Mouse (Mus musculus) lung, postnatal 0 days (tissue): ENCODE data around the gene Erg. TPM values are rescaled to one million over a fixed set of nuclear protein-coding genes. Genes with fewer than 3 reads are reported as not detected.

Experiments
- ATAC-seq: fragments of 200-750 bp; cut with Nextera tagmentation; 2 replicates; pipeline ENCODE4 v1.8.0; 2017; ENCODE audit warnings: moderate library complexity
- DNase-seq: peaks from one replicate; pipeline ENCODE4 v3.0.0-alpha.2; 2016; ENCODE audit warnings: low spot score
- H3K27ac ChIP-seq: fragments of 300-500 bp; sonication (generic); 2 replicates; pipeline ENCODE4 v1.5.1; 2014; ENCODE audit warnings: antibody characterized with exemption, mild to moderate bottlenecking, low read length, mixed read lengths
- H3K27me3 ChIP-seq: fragments of 300-500 bp; sonication (generic); replicated peaks from 2 replicates; pipeline ENCODE4 v1.6.1; 2014; ENCODE audit warnings: low read length, mixed read lengths; ENCODE audit not compliant: insufficient read depth
- H3K36me3 ChIP-seq: fragments of 300-500 bp; sonication (generic); 2 replicates; pipeline ENCODE4 v1.6.1; 2014; ENCODE audit warnings: low read length, mixed read lengths; ENCODE audit not compliant: insufficient read depth
- H3K4me1 ChIP-seq: fragments of 300-500 bp; sonication (generic); 2 replicates; pipeline ENCODE4 v1.6.1; 2014; ENCODE audit warnings: antibody characterized with exemption, low read depth, low read length, mixed read lengths; ENCODE audit not compliant: insufficient read depth
- H3K4me2 ChIP-seq: fragments of 300-500 bp; sonication (generic); replicated peaks from 2 replicates; pipeline ENCODE4 v1.6.1; 2014; ENCODE audit warnings: low read depth, mild to moderate bottlenecking, low read length, moderate library complexity, mixed read lengths
- H3K4me3 ChIP-seq: fragments of 300-500 bp; sonication (generic); 2 replicates; pipeline ENCODE4 v1.5.1; 2014; ENCODE audit warnings: low read depth, low read length
- H3K9ac ChIP-seq: fragments of 300-500 bp; sonication (generic); replicated peaks from 2 replicates; pipeline ENCODE4 v1.6.1; 2014; ENCODE audit warnings: low read depth, mild to moderate bottlenecking
- H3K9me3 ChIP-seq: fragments of 300-500 bp; sonication (generic); 2 replicates; pipeline ENCODE4 v1.6.1; 2016; ENCODE audit warnings: low read length, mixed read lengths
- CTCF ChIP-seq: IDR thresholded peaks from 2 replicates; pipeline ENCODE4 v1.5.1; 2016; ENCODE audit warnings: antibody characterized with exemption, mild to moderate bottlenecking
- EP300 ChIP-seq: IDR thresholded peaks from 2 replicates; pipeline ENCODE4 v1.6.1; 2016; ENCODE audit warnings: antibody characterized with exemption, mild to moderate bottlenecking, control low read depth
- WGBS: fragments of 180-500 bp; shearing (Covaris S2); extraction: QIAGEN DNeasy Blood & Tissue Kit; methylation state at CpG from one replicate; pipeline ENCODE4 v1.1.7; 2014; 5-methylcytosine and 5-hydroxymethylcytosine counted together
- polyA plus RNA-seq: library from polyadenylated mRNA; unstranded; fragments of >200 nt; fragmentation: Nextera tagmentation; extraction: Ambion mirVana; gene quantifications from 2 replicates; pipeline ENCODE4 v1.2.1, GENCODE M21; 2015

Gene Erg
- polyA plus RNA-seq, 1 experiment from 2014 or later, result 13.2 TPM

DNA sequence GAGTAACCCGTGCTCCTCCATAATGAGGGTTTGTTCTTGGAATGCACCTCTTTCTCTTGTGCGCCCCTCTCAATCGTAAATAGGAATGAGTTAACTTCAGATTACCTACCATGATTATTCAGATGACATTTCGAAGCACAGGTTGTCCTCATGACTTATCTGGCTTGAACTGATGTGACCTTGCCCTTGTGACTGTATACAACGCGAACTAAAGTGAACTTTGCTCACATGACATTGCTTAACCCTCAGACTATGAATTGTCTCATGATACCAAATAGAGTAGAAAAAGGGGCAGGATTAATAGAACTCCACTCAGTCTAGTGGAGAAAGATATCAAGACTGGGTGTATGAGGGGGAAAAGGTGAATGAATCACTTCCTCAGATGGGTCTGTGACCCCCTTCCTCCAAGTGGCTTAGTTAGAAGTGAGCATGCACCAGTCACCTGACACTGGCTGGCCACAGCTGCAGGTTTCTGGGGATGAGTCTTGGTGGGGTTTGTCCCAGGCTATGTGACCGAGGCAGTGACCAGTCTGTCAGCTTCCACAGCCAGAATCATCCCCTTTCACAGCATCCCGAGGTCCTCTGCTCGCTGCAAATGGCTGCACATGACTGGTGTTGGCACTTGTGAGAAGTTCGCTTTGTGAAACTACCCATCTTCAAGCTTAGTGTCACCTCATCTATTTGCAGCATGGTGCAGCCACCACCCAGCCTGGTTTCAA is 89.7 kb downstream of the Erg start:
- Histone ChIP-seq H3K27ac (no peak overlapping the region), H3K9ac (no peak overlapping the region), H3K9me3 (no peaks in the 10 kb centered on the region), H3K4me1 (no peaks in the 10 kb centered on the region), H3K36me3 (no peaks in the 10 kb centered on the region), H3K27me3 (no peaks in the 10 kb centered on the region), H3K4me3 (no peak overlapping the region), H3K4me2 (no peak overlapping the region)
- TF ChIP-seq EP300, result no peak
- no peak for TF ChIP-seq CTCF
- WGBS, result 76% methylated on average over 10 of the region's 10 CpGs
- no peak for DNase-seq
- ATAC-seq, result no peak

DNA sequence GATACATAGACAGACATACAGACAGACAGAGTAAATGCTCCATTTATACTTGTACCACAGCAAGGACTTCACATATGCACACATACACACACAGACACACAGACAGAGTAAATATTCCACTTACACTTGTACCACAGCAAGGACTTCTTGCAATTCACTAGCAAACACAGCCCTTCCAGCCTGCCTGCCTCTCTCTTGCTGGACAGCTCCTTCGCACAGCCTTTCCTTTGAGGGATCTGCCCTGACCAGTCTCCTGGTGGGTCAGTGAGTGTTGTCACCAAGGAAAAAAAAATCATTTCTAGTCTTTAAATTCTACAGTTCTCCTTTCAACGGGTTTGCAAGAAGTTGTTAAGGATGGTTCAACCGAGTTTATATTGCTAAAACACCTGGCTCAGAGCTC is 92.3 kb downstream of the Erg start:
- TF ChIP-seq CTCF (no peak), EP300 (no peak)
- H3K4me3 ChIP-seq, result no peak overlapping the region

DNA sequence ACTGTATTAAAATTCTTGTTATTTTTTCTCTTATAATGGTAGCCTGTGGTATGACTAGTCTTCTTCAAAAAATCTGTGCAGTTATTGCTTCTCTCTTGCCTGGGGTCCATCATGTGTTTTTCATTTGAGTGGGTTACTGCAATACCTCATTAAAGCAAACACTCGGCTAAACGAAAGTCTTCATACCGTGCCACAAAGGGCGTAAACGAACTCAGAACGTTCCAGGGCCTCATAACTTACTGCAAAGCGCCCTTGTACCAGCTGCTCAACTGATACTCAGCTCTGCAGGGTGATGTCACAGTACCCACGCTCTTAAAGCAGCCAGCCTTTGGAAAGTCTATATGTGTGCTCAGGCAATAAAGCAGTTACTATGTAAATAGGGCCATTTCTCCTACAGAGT is 93.1 kb downstream of the Erg start:
- Histone ChIP-seq H3K4me1 (no peaks in the 10 kb centered on the region), H3K9me3 (no peaks in the 10 kb centered on the region), H3K4me3 (no peak overlapping the region), H3K27ac (no peak overlapping the region), H3K36me3 (no peaks in the 10 kb centered on the region), H3K9ac (no peak overlapping the region), H3K4me2 (no peak overlapping the region), H3K27me3 (no peaks in the 10 kb centered on the region)
- DNase-seq (no peak), ATAC-seq (no peak)
- 65% methylated on average over 8 of the region's 8 CpGs for WGBS
- TF ChIP-seq CTCF (no peak), EP300 (no peak)

More for the DNA sequence above, 92.3 kb downstream of the Erg start:
- Histone ChIP-seq H3K27me3 (no peaks in the 10 kb centered on the region), H3K9me3 (no peaks in the 10 kb centered on the region), H3K27ac (no peak overlapping the region), H3K9ac (no peak overlapping the region), H3K36me3 (no peaks in the 10 kb centered on the region), H3K4me2 (no peak overlapping the region), H3K4me1 (no peaks in the 10 kb centered on the region)
- 28% methylated on average over 3 of the region's 3 CpGs for WGBS
- DNase-seq (no peak), ATAC-seq (no peak)

DNA sequence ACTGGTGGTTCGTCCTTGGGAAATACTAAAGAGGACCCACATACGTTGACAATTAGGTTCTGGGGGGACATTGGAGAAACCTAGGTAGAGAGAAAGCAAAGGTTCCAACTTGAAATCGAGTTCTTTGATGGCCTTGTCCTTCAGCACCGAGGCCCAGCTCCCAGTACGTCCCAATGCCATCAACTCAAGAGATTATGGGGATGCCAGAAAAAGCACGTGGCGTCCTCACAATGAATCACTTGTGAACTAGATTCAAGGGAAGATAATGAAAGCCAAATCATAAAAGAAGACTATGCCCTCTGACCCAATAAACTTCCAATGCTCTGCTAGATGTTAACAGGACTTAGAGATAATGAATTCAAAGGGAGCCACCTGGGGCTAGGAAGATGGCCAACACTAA is 94.2 kb downstream of the Erg start:
- WGBS, result 77% methylated on average over 7 of the region's 7 CpGs
- H3K27ac ChIP-seq, result no peak overlapping the region
- no peaks in the 10 kb centered on the region for H3K9me3 ChIP-seq
- no peak for TF ChIP-seq CTCF
- TF ChIP-seq EP300, result no peak
- DNase-seq (no peak), ATAC-seq (no peak)
- no peak overlapping the region for H3K9ac ChIP-seq
- H3K4me2 ChIP-seq, result no peak overlapping the region
- no peaks in the 10 kb centered on the region for H3K27me3 ChIP-seq
- H3K4me3 ChIP-seq, result no peak overlapping the region
- no peaks in the 10 kb centered on the region for H3K36me3 ChIP-seq
- H3K4me1 ChIP-seq, result no peaks in the 10 kb centered on the region

DNA sequence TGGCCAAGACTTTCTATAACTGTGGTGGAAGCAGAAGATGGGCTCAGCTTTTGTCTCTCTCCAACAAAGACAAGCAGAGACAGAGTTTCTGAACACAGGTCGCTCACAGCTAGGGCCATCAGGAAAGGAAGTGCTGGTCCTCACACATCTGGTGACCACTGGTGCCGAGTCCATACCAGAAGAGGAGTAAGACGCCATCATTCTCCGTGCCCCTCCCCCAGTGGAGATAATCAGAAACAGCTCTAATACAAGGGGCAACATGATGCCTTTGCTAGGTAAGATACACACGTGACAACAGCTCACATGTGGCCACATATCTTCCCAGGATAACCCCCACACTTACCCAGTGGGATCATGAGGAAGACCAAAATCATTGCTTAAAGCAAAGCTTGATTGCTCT is 96.0 kb downstream of the Erg start:
- DNase-seq (no peak), ATAC-seq (no peak)
- H3K27ac ChIP-seq, result no peak overlapping the region
- H3K9me3 ChIP-seq, result no peaks in the 10 kb centered on the region
- H3K9ac ChIP-seq, result no peak overlapping the region
- TF ChIP-seq CTCF (no peak), EP300 (no peak)
- no peaks in the 10 kb centered on the region for H3K36me3 ChIP-seq
- 74% methylated on average over 5 of the region's 5 CpGs for WGBS
- no peaks in the 10 kb centered on the region for H3K4me1 ChIP-seq
- no peak overlapping the region for H3K4me3 ChIP-seq
- no peaks in the 10 kb centered on the region for H3K27me3 ChIP-seq
- no peak overlapping the region for H3K4me2 ChIP-seq

DNA sequence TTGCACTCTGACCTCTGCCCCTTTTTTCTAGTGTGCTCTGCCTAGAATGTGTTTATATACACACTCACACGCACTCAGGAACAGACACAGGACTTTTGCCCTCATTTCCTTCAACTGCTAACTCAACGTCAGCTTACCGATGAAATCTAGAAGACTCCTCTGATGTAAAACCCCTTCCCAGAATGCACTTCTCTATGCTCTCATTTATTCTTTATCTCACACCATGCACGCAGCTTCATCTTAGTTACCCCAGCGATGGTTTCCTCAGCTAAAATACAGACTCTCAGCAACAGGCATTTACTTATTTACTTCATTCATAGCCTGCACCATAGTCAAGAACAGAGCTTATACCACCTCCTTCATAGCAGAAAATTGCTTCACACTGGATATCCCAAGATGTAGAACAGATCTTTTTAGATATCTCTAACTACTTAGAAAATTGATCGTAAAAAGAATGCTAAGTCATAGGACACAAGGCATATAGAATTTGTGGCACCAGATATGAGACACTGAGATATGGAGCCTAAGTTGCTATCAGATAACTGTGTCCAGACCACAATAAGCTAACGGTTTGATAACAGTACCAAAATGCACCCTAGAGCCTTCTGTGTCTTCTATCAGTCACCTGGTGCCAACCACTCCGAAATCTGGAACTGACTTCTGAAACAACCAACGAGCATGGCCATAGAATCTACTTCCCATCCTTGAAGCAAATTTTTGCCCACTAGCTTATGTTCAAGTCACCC is 98.6 kb downstream of the Erg start:
- Histone ChIP-seq H3K36me3 (no peaks in the 10 kb centered on the region), H3K4me2 (no peak overlapping the region), H3K9me3 (no peaks in the 10 kb centered on the region), H3K9ac (no peak overlapping the region), H3K4me1 (no peaks in the 10 kb centered on the region), H3K4me3 (no peak overlapping the region), H3K27me3 (no peaks in the 10 kb centered on the region), H3K27ac (no peak overlapping the region)
- TF ChIP-seq EP300 (0 out of 2 replicates have a peak, but pooled peaks have one; percentile 12), CTCF (no peak)
- peak; percentile 54 for DNase-seq
- WGBS, result 56% methylated on average over 9 of the region's 9 CpGs
- peak; percentile 65 for ATAC-seq
